Mouse (Mus musculus) kidney, embryonic 16.5 days (tissue): ENCODE data around the gene Dab2. TPM values are rescaled to one million over a fixed set of nuclear protein-coding genes. Genes with fewer than 3 reads are reported as not detected.

ENCODE experiments used
- ATAC-seq: fragments of 200-750 bp; cut with Nextera tagmentation; 2 replicates; pipeline ENCODE4 v1.8.0; 2017; ENCODE audit warnings: moderate TSS enrichment; ENCODE audit not compliant: low FRiP score, low TSS enrichment
- H3K27ac ChIP-seq: fragments of 300-500 bp; sonication (generic); 2 replicates; pipeline ENCODE4 v1.5.1; 2014; ENCODE audit warnings: low read length
- H3K27me3 ChIP-seq: fragments of 300-500 bp; sonication (generic); 2 replicates; pipeline ENCODE4 v1.6.1; 2014; ENCODE audit warnings: low read length, control low read depth, mixed read lengths; ENCODE audit not compliant: insufficient read depth
- H3K36me3 ChIP-seq: fragments of 300-500 bp; sonication (generic); 2 replicates; pipeline ENCODE4 v1.6.1; 2014; ENCODE audit warnings: low read length, control low read depth, mixed read lengths; ENCODE audit not compliant: insufficient read depth
- H3K4me1 ChIP-seq: fragments of 300-500 bp; sonication (generic); 2 replicates; pipeline ENCODE4 v1.6.1; 2014; ENCODE audit warnings: low read length, control low read depth, mixed read lengths; ENCODE audit not compliant: insufficient read depth
- H3K4me2 ChIP-seq: fragments of 300-500 bp; sonication (generic); replicated peaks from 2 replicates; pipeline ENCODE4 v1.6.1; 2014; ENCODE audit warnings: low read depth, low read length
- H3K4me3 ChIP-seq: fragments of 300-500 bp; sonication (generic); 2 replicates; pipeline ENCODE4 v1.5.1; 2014; ENCODE audit warnings: mild to moderate bottlenecking, low read length
- H3K9ac ChIP-seq: fragments of 300-500 bp; sonication (generic); replicated peaks from 2 replicates; pipeline ENCODE4 v1.6.1; 2014; ENCODE audit warnings: low read length
- H3K9me3 ChIP-seq: fragments of 300-500 bp; sonication (generic); 2 replicates; pipeline ENCODE4 v1.6.1; 2016; ENCODE audit warnings: low read length, control low read depth
- WGBS: fragments of 180-500 bp; shearing (Covaris S2); extraction: QIAGEN DNeasy Blood & Tissue Kit; methylation state at CpG from one replicate; pipeline ENCODE4 v1.1.7; 2014; 5-methylcytosine and 5-hydroxymethylcytosine counted together
- polyA plus RNA-seq: library from polyadenylated mRNA; unstranded; fragments of >200 nt; fragmentation: Nextera tagmentation; extraction: Ambion mirVana; gene quantifications from 2 replicates; pipeline ENCODE4 v1.2.1, GENCODE M21; 2015

Dab2 gene
- polyA plus RNA-seq = 76.4 and 87.9 TPM in 2 replicates

GRCm38 (mm10) chr15:6299554-6299953 is at the start of gene Dab2:
TSS of gene Dab2 (plus strand) at chr15:6299788.
- no peak within 1 kb of the TSS for H3K4me2 ChIP-seq
- H3K27me3 ChIP-seq = no peaks in the 10 kb centered on the region
- no peaks in the 10 kb centered on the region for H3K4me1 ChIP-seq
- 71% methylated on average over 3 of the region's 3 CpGs for WGBS
- H3K9ac ChIP-seq = no peak within 1 kb of the TSS
- no peak for ATAC-seq
- no peaks in the 10 kb centered on the region for H3K36me3 ChIP-seq
- no peaks in the 10 kb centered on the region for H3K9me3 ChIP-seq
- peak within 1 kb of the TSS; percentile 11 for H3K4me3 ChIP-seq
- peak within 1 kb of the TSS; percentile 34; the same call in 1 of the 2 replicates for H3K27ac ChIP-seq

GRCm38 (mm10) chr15:6253471-6253870 is 46.1 kb upstream of the Dab2 start:
- no peak overlapping the region for H3K4me3 ChIP-seq
- H3K27me3 ChIP-seq = no peaks in the 10 kb centered on the region
- H3K4me2 ChIP-seq = no peak overlapping the region
- H3K9ac ChIP-seq = no peak overlapping the region
- no peaks in the 10 kb centered on the region for H3K9me3 ChIP-seq
- H3K27ac ChIP-seq = no peak overlapping the region
- 60% methylated on average over 2 of the region's 2 CpGs for WGBS
- no peak for ATAC-seq
- H3K36me3 ChIP-seq = no peaks in the 10 kb centered on the region
- H3K4me1 ChIP-seq = no peaks in the 10 kb centered on the region

- Histone ChIP-seq H3K4me2 (no peak overlapping the region), H3K27ac (no peak overlapping the region), H3K4me3 (no peak overlapping the region), H3K36me3 (no peaks in the 10 kb centered on the region), H3K9ac (no peak overlapping the region), H3K27me3 (no peaks in the 10 kb centered on the region), H3K9me3 (no peaks in the 10 kb centered on the region), H3K4me1 (no peaks in the 10 kb centered on the region)
- WGBS = 90% methylated on average over 2 of the region's 2 CpGs
- ATAC-seq = no peak
These were observed 45.2 kb upstream of the Dab2 start for GRCm38 (mm10) chr15:6254383-6254782.

GRCm38 (mm10) chr15:6257049-6257448 is 42.5 kb upstream of the Dab2 start:
- Histone ChIP-seq H3K9me3 (no peaks in the 10 kb centered on the region), H3K27ac (no peak overlapping the region), H3K4me3 (no peak overlapping the region), H3K4me1 (peaks cover 12% of the 10 kb centered on the region; the same call in 1 of the 2 replicates), H3K9ac (no peak overlapping the region), H3K4me2 (no peak overlapping the region), H3K36me3 (no peaks in the 10 kb centered on the region), H3K27me3 (no peaks in the 10 kb centered on the region)
- ATAC-seq = no peak
- 43% methylated on average over 2 of the region's 2 CpGs for WGBS

GRCm38 (mm10) chr15:6259957-6260740 is 39.4 kb upstream of the Dab2 start:
- Histone ChIP-seq H3K4me1 (peaks cover 12% of the 10 kb centered on the region; the same call in 1 of the 2 replicates), H3K27ac (peak overlapping the region; percentile 84), H3K9ac (no peak overlapping the region), H3K36me3 (no peaks in the 10 kb centered on the region), H3K27me3 (no peaks in the 10 kb centered on the region), H3K4me3 (no peak overlapping the region), H3K4me2 (no peak overlapping the region), H3K9me3 (no peaks in the 10 kb centered on the region)
- peak; percentile 81 for ATAC-seq
- WGBS = 14% methylated on average over 3 of the region's 3 CpGs

- ATAC-seq = peak; percentile 60; the same call in 1 of the 2 replicates
These were observed 38.7 kb upstream of the Dab2 start for GRCm38 (mm10) chr15:6260741-6261430.

GRCm38 (mm10) chr15:6267147-6267758 is 32.3 kb upstream of the Dab2 start:
- H3K36me3 ChIP-seq = no peaks in the 10 kb centered on the region
- H3K27me3 ChIP-seq = no peaks in the 10 kb centered on the region
- 68% methylated on average over 3 of the region's 3 CpGs for WGBS
- no peak overlapping the region for H3K9ac ChIP-seq
- ATAC-seq = no peak
- no peaks in the 10 kb centered on the region for H3K4me1 ChIP-seq
- H3K4me2 ChIP-seq = no peak overlapping the region
- no peak overlapping the region for H3K4me3 ChIP-seq
- H3K9me3 ChIP-seq = no peaks in the 10 kb centered on the region
- no peak overlapping the region for H3K27ac ChIP-seq

More at GRCm38 (mm10) chr15:6260741-6261430, 38.7 kb upstream of the Dab2 start:
- Histone ChIP-seq H3K9ac (no peak overlapping the region), H3K4me3 (no peak overlapping the region), H3K4me1 (peaks cover 12% of the 10 kb centered on the region; the same call in 1 of the 2 replicates), H3K36me3 (no peaks in the 10 kb centered on the region), H3K4me2 (no peak overlapping the region), H3K27ac (peak overlapping the region; percentile 84), H3K9me3 (no peaks in the 10 kb centered on the region), H3K27me3 (no peaks in the 10 kb centered on the region)
- 66% methylated on average over 6 of the region's 6 CpGs for WGBS

- H3K4me2 ChIP-seq = peak overlapping the region; percentile 16; the same call in 1 of the 2 replicates
These were observed 20.8 kb upstream of the Dab2 start for GRCm38 (mm10) chr15:6278606-6279468.

GRCm38 (mm10) chr15:6280021-6280451 is 19.6 kb upstream of the Dab2 start:
- ATAC-seq = no peak; the same call in 1 of the 2 replicates
- 57% methylated on average over 4 of the region's 4 CpGs for WGBS
- H3K27ac ChIP-seq = no peak overlapping the region; the same call in 1 of the 2 replicates
- no peak overlapping the region for H3K4me3 ChIP-seq
- no peak overlapping the region for H3K9ac ChIP-seq
- no peaks in the 10 kb centered on the region for H3K27me3 ChIP-seq
- no peak overlapping the region for H3K4me2 ChIP-seq
- no peaks in the 10 kb centered on the region for H3K9me3 ChIP-seq
- peaks cover 22% of the 10 kb centered on the region for H3K4me1 ChIP-seq
- no peaks in the 10 kb centered on the region for H3K36me3 ChIP-seq

More at GRCm38 (mm10) chr15:6278606-6279468, 20.8 kb upstream of the Dab2 start:
- Histone ChIP-seq H3K4me1 (peaks cover 22% of the 10 kb centered on the region), H3K9ac (no peak overlapping the region), H3K9me3 (no peaks in the 10 kb centered on the region), H3K27me3 (no peaks in the 10 kb centered on the region), H3K27ac (peak overlapping the region; percentile 63; the same call in 1 of the 2 replicates), H3K36me3 (no peaks in the 10 kb centered on the region), H3K4me3 (no peak overlapping the region)
- 38% methylated on average over 11 of the region's 11 CpGs for WGBS
- ATAC-seq = peak; percentile 35; the same call in 1 of the 2 replicates
